Mouse (Mus musculus) gastrocnemius, postnatal 4 days (tissue): Measurements from ENCODE around the gene Brf1. TPM values are rescaled to one million over a fixed set of nuclear protein-coding genes. Genes with fewer than 3 reads are reported as not detected.
A peak's percentile ranks its signal among the peaks of the same experiment; 100 is the strongest.

Source experiments
- DNase-seq, 2 experiments: peaks; one replicate each; pipeline ENCODE4 v3.0.0; 2021 to 2022; ENCODE audit warnings: low spot score in 2 of 2, mixed read lengths in 2 of 2
- total RNA-seq, 2 experiments: library from RNA; stranded (reverse); gene quantifications; 2 replicates each; pipeline ENCODE4 v1.2.3; 2021

Gene Brf1
- total RNA-seq, 2 experiments from 2014 or later = 44.2 to 52.2 TPM

DNA sequence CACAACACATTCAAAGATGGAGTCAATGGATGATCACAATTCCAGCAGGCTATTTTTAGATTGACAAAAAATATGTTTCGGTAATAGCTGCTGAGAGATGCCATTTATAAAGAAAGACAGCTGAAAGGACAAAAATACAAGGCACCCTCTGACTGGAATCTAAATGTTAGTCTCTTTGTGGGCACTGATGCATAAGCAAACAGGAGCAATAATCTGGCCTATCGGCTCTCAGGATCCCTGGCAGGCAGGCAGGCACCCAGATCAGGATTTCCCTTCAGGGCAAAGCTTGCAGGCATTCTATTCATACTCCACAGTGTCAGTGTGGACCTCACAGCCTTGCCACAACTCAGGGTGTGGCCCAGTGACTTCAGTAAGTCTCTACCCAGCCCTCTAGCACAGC, 18.5 kb downstream of the Brf1 start:
- DNase-seq = no peak

DNA sequence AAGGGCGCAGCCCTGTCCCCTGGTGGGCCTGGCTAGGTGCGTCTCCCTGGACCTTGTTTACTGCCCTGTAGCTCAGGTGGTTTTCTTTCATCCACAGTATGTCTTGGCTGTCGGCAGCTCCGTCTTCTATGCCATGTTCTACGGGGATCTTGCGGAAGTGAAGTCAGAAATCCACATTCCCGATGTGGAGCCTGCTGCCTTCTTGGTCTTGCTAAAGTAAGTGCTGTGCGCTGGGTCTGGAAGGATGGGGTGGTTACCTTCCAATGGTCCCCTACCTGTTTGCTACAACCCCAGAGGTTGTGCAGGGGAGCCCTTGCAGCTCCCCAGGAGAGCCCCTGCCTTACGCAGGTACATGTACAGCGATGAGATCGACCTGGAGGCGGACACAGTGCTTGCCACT, 23.3 kb downstream of the Brf1 start:
- no peak for DNase-seq

DNA sequence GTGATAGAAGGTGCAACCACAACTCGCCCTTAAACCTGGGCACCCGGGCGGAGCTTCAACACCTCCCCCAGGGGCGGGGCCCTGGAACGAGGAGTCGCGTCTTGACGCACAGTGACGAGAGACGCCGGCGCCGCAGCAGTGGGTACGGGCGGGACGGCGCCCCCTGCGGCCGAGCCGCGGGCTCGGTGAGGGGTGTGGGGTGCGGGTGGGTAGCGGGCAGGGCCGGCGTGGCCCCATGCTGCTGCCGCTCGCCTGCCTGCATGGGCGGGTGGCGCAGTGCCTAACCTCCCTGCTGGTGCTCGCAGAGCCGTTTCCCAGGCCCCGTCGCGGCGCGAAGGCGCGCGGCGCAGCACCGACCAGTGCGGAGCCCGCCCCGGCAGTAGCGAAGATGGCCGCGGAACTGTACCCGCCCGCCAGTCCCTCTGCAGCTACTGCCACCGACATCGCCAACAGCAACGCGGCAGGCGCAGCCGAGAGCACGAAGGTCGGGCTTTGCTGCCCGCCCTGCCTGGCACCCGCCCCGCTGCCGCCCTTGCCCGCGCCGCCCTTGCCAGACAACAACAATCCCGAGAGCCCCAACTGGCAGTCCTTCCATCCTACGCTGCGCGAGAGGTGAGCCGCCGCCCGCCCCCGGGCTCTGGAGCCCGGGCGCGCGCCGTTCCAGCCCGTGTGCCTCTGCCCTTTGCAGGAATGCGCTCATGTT, 24.0 kb downstream of the Brf1 start, which contains the start of gene Btbd6:
Gene Btbd6 (plus strand): TSS at position 112 of the 703 bp plus-strand sequence.
- peak; percentile 80 to 88 for DNase-seq

DNA sequence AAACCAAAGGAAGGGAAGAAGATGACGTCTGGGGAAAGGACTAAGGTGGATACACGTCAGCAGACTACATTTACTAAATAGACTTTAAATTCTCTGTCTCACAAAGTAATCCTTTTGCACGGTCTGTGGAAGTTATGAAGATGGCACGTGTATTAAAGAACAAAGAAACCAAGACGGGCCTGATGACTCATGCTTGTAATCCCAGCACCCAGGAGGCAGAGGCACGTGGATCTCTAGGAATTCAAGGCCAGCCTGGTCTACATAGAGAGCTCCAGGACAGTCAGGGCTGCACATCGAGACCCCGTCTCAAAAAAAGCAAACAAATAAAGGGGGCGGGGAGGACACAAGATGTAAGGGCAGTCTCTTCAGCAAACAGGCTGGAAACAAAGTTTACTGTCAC, 25.8 kb downstream of the Brf1 start:
- no peak for DNase-seq

DNA sequence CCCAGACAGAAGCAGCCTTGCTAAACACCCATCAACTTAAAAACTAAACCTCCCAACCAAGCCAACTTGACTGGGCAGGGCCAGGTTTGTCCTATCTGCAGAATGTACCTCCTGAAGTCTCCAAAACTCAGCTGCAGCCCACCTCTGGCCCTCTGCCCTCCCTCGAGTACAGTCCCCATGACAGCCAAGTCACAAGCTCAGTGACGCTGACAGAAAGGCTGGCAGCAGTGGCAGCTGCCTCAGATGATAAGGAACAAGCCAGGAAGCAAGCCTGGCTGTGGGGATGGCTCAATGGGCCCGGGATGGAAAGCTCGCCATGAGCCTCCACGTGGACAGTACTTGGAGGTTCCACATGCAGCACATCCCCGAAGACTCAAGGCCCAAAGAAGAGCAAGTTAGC, 30.9 kb downstream of the Brf1 start:
- DNase-seq = no peak

DNA sequence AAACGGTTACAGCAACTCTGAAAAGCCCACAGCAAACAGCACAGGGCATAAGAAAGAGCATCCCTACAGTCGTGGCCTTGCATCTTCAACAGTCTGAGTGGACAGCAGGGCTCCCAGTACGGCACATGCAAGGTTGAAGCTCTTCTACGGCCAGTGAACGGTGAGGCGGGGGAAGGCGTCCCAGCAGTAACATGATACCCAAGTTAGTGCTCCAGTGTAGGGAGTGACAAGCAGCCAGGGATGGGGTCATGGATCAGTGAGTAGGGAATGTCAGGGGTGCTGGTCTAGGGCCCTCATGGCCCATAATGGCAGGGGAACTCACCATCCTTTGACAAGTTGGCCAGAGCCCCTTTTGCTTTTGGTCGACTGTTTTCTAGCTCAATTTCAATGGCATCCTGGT, 31.6 kb downstream of the Brf1 start:
- no peak for DNase-seq

DNA sequence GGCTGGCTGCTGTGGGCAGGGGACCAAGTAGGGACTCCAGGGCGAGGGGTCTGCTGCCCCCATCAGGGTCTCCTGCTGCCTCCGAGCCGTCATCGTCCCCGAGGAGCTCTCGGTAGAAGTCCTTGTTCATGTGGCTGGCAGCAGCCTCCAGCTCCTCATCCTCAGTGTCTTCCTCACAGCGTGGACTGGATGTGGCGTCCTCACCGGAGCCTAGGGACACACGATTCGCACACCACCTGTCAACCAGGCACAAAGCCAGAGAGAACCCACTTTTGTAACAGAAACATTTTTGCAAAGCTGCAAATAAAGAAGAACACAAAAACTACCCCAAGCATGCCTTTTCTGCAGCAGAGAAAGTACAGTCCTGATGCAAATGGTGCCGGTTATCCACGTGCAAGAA, 34.7 kb downstream of the Brf1 start:
- DNase-seq = no peak

DNA sequence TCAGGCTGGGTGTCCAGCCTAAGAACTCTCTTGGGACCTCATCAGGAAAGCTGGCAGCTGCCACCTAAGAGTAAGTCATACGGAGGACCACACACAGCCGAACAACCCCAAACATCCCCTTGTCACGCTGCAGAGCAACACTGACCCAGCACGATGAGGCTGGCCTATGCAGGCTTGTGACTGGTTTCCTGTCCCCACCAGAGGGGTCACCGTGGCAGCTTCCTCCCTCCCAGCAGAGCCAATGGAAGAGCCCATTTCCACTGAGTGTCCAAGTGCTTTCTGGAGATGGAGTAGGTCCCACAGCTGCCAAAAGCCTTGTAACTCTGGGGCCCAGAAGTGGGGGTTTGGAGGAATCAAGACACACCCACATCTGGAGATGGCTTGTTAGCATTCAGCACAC, 38.6 kb downstream of the Brf1 start:
- DNase-seq = peak in 1 of 2 experiments; percentile 41

DNA sequence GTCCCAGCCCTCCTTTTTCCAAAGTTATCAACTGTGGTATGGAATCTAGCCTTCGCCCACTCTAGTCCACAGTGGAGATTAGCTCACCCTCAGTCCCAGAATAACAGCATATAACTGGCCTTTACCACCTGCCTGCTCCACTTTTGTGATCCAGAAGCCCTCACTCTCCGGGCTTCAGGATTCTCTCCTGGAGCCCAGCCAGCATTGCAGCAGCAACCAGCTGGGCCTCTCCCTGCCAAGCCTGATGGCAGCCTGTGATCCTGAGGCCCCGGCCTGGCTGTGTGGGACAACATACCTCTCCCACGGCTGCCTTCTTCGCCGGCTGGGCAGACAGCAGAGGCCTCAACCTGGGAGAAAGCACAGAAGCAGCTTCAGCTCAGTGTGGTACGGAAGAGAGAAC, 39.1 kb downstream of the Brf1 start:
- DNase-seq = peak in 1 of 2 experiments; percentile 73

DNA sequence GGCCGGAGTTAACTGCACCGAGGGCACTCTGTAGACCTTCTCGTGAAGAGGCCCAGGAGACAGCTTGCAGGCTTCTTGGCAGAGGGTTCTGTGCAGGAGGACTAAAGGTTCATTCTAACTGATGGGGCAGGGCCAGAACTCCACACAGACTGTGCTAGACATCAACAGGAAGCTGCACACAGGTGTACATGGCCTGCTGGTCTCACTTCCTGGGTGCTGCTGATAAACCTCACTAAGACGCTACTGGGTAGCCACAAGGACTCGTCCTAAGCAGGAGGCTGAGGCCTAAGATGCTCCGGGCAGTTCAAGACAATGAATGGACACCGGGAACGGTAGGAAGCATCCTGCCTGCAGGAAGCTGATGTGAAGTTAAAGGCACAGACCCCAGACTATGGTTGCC, 41.1 kb downstream of the Brf1 start:
- no peak for DNase-seq

DNA sequence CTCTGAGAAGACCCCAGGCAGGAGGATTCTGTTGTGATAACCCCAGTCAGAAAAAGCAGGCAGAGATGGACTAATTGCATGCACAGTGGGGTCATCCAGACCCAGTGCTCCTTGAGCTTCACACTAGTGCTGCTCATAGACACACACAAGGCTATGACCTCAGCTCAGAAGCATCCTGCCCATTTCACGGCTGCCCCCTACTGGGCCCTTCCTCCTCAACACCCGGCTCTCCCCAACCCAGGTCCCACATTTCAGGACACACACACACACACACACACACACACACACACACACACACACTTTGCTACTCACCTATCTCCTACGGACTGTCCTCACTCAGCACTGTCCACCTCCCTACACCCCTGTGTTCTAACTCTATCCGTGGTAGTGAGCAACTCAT, 42.2 kb downstream of the Brf1 start:
- peak in 1 of 2 experiments; percentile 60 for DNase-seq

DNA sequence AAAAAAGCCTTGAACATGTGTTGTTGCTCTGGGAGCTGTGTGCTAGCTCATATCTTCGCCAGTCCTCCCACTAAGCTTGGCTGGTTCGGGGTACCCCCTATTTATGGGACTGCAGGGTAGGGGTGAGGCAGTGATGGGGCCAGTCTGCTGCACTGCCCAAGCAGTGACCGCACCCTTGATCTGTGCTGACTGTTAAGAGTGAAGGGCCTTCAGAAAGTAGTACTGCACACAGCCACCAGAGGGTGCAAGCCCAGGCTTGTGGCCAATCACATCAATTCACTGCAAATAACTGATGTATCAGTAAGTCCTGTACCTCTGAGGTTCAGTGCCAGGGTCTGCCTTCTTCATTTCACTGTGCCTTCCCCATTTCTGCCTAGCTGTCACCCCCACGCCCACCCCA, 44.7 kb downstream of the Brf1 start:
- DNase-seq = peak; percentile 68 to 77

DNA sequence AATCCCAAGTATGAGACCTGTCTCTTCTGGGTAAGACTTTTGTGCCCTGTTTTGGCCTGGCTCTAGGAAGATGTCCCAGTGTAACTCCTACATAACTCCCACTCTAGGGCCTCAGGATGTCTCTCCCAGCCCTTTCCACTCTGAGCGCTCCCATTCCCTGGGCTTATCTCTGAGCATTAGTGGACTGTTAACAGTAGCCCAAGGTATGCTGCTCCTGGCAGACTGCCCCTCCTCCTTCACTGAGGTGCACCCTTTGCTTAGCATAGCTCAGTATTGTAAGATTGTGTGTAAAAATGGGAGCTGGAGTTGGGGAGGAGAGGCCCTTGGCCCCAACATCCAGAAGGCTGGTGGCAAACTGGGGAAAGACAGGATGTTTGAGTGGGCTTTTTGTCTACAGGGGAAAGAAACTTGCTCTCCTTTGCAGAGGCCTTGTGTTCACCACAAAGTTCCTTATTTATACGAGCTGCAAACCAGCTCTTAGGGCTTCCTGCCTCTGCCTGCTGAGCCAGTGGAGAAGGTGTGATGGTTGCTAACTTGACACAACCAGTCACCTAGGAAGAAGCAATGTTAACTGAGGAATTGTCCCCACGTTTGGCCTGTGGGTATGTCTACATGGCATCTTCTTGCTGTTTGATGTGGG, 47.5 kb downstream of the Brf1 start:
- DNase-seq = no peak

DNA sequence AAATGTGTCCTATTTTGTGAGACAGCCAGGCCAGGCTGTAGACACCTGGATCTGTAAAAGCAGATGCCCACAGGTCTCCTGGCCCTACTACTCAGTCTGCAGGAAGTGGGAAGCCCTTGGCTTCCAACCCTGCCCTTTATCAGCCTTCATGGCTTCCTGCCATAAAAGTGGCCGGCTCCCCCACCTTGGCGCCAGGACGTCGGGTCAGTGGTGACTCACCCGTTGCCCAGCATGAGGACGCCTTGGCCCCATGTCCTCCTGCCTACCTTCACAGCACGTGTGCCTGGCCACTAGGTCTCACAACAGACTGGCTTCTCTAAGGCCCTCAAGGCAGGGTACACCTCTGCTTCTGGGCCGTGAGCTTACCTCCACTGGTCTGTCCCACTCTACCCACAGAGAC, 48.1 kb downstream of the Brf1 start:
- DNase-seq = peak in 1 of 2 experiments; percentile 41

DNA sequence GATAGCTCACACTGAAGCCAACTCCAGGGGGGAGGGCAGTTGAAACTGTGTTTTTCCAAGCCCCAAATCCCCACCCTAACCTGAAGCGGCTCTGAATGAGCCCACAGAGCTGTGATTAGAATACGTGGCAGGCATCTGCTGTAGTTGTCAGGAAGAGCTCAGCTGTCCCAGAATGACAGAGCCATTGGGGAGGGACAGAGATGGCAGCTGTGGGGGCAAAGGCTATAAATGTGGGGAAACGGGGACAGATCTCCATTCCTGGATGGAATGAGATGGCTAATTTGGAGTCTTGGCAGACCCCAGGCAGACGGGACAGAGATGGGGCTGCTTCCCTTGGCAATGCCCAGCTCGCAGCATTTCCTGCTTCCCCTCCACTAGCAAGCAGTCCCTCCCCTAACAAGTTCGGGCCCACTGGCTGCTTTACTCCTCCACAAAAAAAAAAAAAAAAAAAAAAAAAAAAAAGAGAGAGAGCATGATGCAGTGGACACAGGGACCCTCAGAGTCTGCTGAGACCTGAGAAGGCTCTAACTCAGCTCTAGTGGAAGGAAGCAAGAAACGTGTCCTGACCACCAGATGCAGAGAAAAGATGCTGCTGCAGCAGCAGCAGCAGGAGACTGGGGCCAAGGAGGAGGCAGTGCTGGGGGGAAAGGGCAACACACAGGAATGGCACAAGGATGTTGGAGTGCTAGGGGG, 49.2 kb downstream of the Brf1 start:
- DNase-seq = no peak

DNA sequence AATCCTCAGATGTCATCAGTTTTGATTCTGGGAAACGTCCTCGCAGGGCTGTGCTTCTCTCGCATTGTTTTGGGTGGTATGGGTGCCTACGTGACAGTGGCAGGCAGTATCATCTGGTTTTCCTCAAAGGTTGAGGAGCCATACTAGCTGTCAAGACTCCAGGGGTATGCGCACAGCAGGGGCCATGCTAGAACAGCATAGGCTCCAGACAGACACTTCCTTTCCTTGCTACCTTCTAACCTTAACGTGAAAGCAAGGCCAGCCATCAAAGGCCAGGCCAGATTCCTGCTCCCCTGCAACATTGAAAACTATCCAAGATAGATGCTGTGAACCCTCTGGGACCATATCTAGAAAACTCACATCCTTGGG, 49.8 kb downstream of the Brf1 start:
- DNase-seq = no peak

DNA sequence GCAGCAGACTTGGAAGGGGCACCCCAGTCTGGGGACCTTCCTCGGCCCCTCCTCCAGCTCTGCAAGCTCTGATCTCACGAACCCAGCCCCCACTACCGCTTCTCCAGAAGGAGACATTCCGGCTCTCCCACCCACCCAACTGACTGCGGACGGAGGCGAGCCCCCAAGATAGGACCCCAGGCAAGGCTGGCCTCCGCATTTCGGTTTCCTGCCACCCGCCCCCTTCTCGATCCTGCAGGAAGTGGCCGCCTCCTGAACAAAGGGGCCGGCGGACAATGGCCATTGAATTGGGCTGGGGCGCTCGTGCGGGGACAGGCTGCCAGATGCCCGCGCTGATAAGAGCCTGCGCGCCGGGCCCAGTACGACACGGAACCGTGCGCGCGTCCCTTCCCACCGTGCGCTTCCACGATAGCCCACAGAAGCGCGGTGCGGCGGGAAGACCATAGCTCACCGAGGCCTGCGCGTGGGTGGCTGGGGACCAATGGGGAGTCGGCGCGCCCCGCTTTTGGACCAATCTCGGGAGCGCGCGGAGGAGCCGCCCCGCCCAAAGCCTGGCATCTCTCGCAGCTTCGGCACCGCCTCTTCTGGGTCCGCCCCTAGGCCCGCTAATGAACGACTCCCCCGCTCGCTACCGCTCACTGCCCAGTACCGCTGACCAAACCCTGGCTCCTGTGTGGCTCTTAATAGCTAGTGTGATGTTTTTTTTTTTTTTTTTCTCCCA, 50.3 kb downstream of the Brf1 start:
- DNase-seq = peak; percentile 77 to 87

DNA sequence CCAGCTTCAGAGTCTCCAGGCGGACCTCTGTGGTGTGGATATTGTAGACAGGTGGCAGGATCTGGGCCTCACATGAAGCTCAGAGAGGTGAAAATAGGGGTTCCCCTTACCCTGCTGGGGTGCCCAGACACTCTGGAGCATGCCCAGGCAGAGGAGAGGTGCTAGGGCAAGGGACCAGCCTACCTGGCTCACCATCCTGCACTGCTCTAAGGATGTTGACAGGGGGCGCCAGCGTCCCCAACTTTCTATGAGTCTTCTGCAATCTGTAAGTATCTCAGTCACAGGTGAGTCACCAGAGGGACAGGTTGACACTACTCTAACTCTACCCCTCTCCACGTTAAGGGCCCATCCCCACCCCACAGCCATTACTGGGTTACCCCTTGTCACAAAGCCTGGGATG, 53.2 kb downstream of the Brf1 start:
- no peak for DNase-seq

DNA sequence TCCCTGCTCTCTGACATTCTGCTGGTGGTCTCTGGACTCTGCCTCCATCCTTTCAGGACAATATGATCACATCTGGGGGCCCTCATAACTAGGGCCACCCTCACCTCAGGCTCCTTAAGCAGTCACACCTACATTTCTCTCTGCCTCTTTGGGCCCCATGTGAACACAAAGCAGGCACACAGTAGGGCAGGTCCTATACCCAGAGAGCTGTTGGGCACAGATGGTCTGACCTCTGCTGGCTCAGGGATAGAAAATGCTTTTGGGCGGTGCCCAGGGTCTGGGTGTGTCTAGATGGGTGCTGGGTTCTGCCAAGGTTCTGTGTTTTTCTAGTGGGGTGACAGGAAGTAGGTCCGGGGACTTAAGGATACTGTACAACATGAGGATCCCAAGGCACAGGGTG, 56.8 kb downstream of the Brf1 start:
- DNase-seq = no peak

DNA sequence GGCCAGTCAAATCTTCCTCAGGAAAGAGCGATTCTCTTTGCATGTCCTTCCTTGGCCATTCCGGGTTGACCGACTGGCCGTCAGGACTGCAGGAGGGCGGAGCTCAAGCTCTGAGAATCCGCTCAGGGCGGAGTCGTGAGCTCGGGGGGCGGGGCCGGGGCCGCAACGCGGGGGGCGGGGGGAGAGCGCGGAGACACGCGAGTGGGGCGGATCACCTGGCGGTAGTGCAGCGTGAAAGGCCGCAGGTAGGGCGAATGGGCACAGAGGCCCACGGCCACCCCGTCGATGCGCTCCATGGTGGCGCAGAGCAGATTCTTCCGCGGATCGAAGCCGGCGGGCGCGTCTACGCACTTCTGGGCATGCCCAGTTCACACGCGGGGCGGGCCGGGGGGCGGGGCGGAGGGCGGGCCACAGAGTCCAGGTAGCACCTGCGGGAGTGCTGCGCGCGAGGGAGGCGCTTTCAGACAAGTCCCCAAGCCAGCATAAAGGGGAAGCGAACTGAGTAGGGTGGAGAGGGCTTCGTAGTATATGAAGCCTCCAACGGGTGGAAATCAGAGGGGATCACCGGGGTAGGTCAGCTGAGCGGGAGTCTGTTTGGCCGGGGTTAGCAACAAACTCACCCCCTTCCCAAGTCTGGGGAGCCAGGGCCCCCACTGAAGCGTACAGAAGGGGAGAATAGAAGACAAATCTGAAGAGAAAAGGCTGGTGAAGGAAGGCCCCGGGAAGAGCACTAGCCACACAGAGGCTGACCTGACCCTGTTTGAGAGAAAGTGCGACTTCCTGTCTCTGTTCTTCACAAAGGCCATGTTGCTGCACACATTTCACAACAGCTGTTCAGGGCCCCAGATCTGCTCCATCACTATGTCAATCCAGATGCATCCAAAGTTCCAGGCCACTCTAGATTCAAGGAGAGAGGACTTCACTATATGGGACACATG, 58.5 kb downstream of the Brf1 start, which contains the start of gene Nudt14:
Gene Nudt14 (minus strand): TSS at position 349 of the 938 bp plus-strand sequence.
- peak; percentile 63 to 77 for DNase-seq
